Mouse (Mus musculus) R1 (cell line): Measurements from ENCODE around the gene Ctnna2.

Source experiments
- DNase-seq: peaks from one replicate; pipeline ENCODE4 v3.0.0-alpha.2; 2018; ENCODE audit warnings: low read depth, low spot score

Gene Ctnna2

DNA sequence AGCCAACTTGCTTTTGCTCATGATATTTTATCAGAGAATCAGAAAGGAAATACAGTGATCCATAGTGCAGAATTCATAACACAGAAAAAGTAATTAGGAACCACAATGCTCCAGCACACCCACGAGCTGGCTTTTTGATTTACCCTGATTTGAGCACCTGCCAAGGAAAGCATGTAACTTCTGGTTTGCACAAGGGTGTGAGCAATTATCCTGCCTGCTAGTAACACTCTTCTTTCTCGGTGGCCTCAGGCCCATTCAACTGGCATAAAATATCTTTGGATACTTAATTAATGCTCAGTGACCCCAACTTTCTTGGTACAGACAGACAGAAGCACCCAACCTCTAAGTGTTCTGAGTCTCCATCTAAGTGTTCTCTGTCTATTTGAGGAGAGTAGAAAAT, 794.6 kb downstream of the Ctnna2 start:
- DNase-seq = no peak

DNA sequence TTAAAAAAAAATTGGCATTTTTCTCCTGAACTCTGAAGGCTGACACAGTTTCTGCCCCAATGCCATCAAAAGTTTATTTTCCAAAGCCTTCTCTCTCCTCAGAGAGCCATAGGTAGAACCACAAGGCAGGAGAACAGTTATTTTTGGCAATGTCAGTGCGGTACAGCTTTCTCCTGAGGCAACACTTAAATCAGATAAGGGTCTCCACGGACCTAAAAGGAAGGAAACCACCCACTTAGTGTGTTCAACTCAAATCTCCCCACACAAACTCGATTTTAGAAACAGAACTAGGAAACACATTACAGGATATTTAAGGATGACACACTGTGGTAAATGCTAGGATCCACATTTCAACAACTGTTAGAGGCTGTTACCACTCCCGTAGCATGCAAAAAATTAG, 803.7 kb downstream of the Ctnna2 start:
- DNase-seq = no peak

DNA sequence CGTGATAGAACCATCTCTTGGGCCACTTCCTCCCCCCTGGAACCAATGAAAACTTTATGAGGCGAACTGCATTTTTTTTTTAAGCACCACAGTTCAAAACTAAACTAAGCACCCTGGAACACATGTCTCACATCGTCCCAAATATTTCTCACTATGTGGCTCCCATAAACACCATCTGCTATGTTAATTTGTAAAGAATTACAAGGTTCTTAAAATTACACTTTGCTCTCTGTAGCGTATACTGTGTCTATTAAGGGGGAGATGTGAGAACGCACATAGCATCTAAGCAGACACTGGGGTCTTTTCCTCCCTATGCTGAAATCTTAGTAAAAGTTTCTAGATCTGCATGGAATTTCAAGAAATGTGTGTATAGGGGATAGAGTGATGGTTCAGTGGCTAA, 822.5 kb downstream of the Ctnna2 start:
- no peak for DNase-seq

- DNase-seq = no peak
Observed at GRCm38 (mm10) chr6:77139306-77139920, 840.1 kb downstream of the Ctnna2 start.

GRCm38 (mm10) chr6:77120926-77121325, 858.6 kb downstream of the Ctnna2 start:
- DNase-seq = no peak

DNA sequence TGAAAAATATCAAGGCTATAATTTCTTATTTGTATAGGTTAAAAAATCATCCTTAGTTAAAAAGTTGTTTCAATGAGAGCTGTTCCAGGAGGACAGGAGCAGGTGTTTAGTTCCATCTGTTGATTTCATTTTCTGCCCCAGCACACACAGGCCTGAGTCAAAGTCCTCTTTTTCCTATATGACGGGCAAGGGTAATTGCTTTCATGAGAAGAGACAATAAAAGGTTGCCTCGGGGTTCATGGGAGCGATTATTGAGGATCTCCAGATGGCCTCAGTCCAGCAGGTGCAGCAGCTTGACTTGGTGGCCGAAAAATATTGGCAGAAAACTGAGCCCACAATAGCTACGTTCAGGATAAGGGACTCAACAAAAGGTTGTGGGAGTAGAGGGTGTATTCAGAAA, 859.0 kb downstream of the Ctnna2 start:
- DNase-seq = no peak

GRCm38 (mm10) chr6:77109095-77109945, 870.2 kb downstream of the Ctnna2 start:
- DNase-seq = no peak

GRCm38 (mm10) chr6:77101047-77101446, 878.5 kb downstream of the Ctnna2 start:
- no peak for DNase-seq

GRCm38 (mm10) chr6:77098540-77098939, 881.0 kb downstream of the Ctnna2 start:
- no peak for DNase-seq

GRCm38 (mm10) chr6:77075396-77076376, 903.8 kb downstream of the Ctnna2 start:
- no peak for DNase-seq

DNA sequence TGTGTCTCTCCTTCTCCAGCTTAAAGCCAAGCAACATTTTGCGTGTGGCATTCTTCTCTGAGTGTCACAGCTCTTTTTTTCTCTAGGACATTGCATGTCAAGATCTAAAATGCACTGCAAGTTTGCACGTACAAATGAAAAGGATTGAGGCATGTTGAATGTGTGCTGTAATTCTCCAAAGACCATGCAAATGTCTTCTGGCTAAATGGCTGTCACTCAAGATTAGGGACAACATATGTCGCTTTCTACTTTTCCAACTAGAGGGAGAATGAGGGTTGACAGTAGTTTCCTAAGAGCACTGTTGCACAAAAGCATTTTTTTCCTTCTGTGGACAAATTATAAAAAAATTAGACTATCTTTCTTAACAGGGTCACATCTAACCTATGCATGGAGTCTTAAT, 909.9 kb downstream of the Ctnna2 start:
- no peak for DNase-seq

- DNase-seq = peak; percentile 84
Observed at GRCm38 (mm10) chr6:77050690-77051089, 928.8 kb downstream of the Ctnna2 start.

DNA sequence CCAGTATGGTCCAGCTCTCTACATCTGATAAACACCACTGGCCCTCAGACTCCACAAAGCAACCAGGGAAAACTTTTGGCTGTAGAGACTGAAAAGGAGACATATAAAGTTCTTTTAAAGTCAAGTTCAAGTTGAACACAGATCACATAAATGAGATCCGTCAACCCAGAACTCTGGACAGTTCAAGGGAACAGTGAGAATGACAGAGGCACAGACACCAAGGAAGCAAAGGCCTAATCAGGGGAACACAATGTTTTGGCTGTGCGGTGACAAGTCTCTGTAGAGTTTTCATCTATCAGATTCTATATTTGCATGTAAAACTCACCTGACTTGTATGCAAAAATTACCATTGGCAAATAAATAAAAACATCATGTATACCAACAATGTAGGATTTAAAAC, 929.3 kb downstream of the Ctnna2 start:
- no peak for DNase-seq

DNA sequence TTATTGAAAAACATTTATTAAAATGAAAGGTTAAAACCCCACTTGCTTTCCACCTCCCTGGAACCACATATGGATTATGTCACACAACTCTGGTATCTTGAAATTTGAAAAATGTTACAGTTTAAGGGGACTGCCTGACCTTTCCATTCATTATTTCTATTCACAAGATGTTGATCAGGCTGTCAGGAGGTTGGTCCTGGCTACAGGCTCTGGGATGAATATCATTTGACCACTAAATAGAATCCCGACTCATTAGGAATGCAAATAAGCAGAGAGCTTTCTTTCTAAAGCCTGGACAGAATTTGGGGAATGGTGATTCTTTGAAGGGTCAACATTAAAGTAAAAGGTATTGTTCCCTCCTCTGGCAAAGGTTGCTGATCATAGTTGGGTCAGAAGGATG, 931.9 kb downstream of the Ctnna2 start:
- no peak for DNase-seq

DNA sequence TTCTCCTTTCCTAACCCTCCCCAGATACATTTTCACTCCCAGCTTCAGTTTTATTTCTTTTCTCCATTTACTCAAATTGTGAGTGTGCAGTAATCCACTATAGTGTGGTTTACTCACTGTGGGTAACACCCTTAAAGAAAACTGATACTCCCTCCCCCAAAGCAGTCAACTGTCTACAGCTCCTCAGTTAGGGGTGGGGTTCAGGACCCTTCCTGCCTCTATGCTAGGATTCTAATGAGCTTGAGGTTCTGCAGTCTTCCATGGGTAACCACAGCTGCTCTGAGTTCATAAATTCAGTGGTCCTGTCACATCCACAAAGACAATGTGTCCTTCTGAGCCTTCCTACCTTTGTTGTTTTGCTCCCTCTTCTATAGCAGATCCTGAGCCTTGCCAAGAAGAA, 954.4 kb downstream of the Ctnna2 start:
- DNase-seq = no peak

GRCm38 (mm10) chr6:77013194-77013593, 966.3 kb downstream of the Ctnna2 start:
- DNase-seq = no peak

GRCm38 (mm10) chr6:77011001-77011400, 968.5 kb downstream of the Ctnna2 start:
- no peak for DNase-seq

GRCm38 (mm10) chr6:76992128-76992527, 987.4 kb downstream of the Ctnna2 start:
- DNase-seq = no peak

DNA sequence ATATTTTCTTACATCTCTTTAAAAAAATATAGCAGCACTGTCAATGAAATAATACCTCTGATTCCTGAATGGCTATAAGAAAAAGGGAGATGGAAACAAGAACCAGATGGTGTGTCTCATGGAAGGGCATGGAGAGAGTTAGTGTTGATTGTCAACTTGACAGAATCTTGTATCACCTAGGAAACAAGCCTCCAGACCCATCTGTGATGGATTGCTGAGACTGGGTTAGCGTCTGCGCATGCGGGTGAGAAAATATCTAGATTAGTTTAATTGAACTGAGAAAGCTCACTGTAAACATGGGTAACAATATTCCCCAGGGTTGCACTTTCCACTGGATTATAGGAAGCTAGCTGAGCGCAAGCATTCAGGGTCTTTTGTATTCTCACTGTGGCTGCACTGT, 994.7 kb downstream of the Ctnna2 start:
- no peak for DNase-seq

DNA sequence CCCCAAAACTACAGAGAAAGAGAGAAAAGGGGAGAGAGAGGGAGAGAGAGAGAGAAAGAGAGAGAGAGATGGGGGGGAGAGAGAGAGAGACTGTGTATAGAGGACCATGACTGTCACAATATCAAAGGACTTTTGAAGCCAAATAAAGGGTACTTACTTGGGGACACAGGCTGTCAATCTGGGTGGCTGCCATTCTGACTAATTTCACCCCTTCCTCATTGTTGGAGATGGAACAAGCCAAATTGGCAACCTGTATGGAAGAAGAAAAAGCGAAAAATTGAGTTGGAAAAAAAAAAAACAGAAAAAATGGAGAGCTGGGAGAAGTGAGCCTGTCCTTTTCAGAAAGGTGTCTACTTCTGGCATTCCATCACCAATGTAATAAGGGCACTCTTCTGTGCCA, 997.8 kb downstream of the Ctnna2 start:
- no peak for DNase-seq

- DNase-seq = no peak
Observed at GRCm38 (mm10) chr6:76979247-76979850, 1000.1 kb downstream of the Ctnna2 start.

- DNase-seq = no peak
Observed at GRCm38 (mm10) chr6:76977817-76978216, 1001.7 kb downstream of the Ctnna2 start.
